Comparison of ENCODE assay signal across 8 mouse cellular contexts in genomic region chr10:70521379-70521778, GRCm38 (mm10).
A peak's percentile ranks its signal among the peaks of the same experiment; 100 is the strongest.
DNase-seq lines count a peak whose midpoint lies in the region; ATAC-seq lines count a peak whose summit lies in the region.

No protein-coding gene starts in this region.

- no peak for ATAC-seq in hindbrain, embryonic 12.5 days (ENCODE audit: low FRiP score)
- ATAC-seq in midbrain, embryonic 13.5 days: 0 out of 2 replicates have a peak, but pooled peaks have one; percentile 17
- no peak for ATAC-seq in inflammation-experienced regulatory T-cells, adult 6 months
- ATAC-seq in erythroid progenitor cell, adult 5-6 weeks (replicated peaks; ENCODE audit: low FRiP score, poor library complexity, severe bottlenecking): no peak

- 0 out of 2 replicates have a peak, but pooled peaks cover 5% of the 10 kb centered on the region for H3K36me3 ChIP-seq in heart, embryonic 10.5 days
- H3K36me3 ChIP-seq in hindbrain, embryonic 12.5 days: peaks cover 17% of the 10 kb centered on the region; the same call in 1 of the 2 replicates
- peaks cover 29% of the 10 kb centered on the region for H3K36me3 ChIP-seq in midbrain, embryonic 13.5 days

- no peak for DNase-seq in heart, embryonic 10.5 days (ENCODE audit: low spot score)
- DNase-seq in heart, postnatal 14 days: no peak
- DNase-seq in embryo, embryonic 11 days: peak; percentile 57
- no peak for DNase-seq in cerebellum, postnatal 10 days

- H3K9ac ChIP-seq in hindbrain, embryonic 12.5 days: no peak overlapping the region
- H3K9ac ChIP-seq in midbrain, embryonic 13.5 days (replicated peaks): peak overlapping the region; percentile 72; the same call in 1 of the 2 replicates

- no peak overlapping the region for H3K27ac ChIP-seq in heart, embryonic 10.5 days
- H3K27ac ChIP-seq in hindbrain, embryonic 12.5 days: no peak overlapping the region
- peak overlapping the region; percentile 22; the same call in 1 of the 2 replicates for H3K27ac ChIP-seq in midbrain, embryonic 13.5 days

- WGBS in heart, embryonic 10.5 days: 22% methylated on average over 5 of the region's 5 CpGs
- WGBS in hindbrain, embryonic 12.5 days: 18% methylated on average over 5 of the region's 5 CpGs
- 11% methylated on average over 5 of the region's 5 CpGs for WGBS in midbrain, embryonic 13.5 days

- H3K9me3 ChIP-seq in heart, embryonic 10.5 days: no peaks in the 10 kb centered on the region
- no peaks in the 10 kb centered on the region for H3K9me3 ChIP-seq in hindbrain, embryonic 12.5 days (replicated peaks)
- no peaks in the 10 kb centered on the region for H3K9me3 ChIP-seq in midbrain, embryonic 13.5 days

- intact Hi-C loops in heart, postnatal 14 days (cut with DNase I): no loop called here

- H3K27me3 ChIP-seq in heart, embryonic 10.5 days (ENCODE audit: insufficient read depth, poor library complexity, severe bottlenecking): peaks cover 9% of the 10 kb centered on the region; the same call in 1 of the 2 replicates
- H3K27me3 ChIP-seq in hindbrain, embryonic 12.5 days: no peaks in the 10 kb centered on the region
- no peaks in the 10 kb centered on the region; the same call in 1 of the 2 replicates for H3K27me3 ChIP-seq in midbrain, embryonic 13.5 days

- peak overlapping the region; percentile 88 for H3K4me2 ChIP-seq in hindbrain, embryonic 12.5 days (replicated peaks)
- H3K4me2 ChIP-seq in midbrain, embryonic 13.5 days (replicated peaks): peak overlapping the region; percentile 77

- H3K4me1 ChIP-seq in heart, embryonic 10.5 days: peaks cover 18% of the 10 kb centered on the region; the same call in 1 of the 2 replicates
- H3K4me1 ChIP-seq in hindbrain, embryonic 12.5 days: peaks cover 26% of the 10 kb centered on the region
- H3K4me1 ChIP-seq in midbrain, embryonic 13.5 days (replicated peaks): peaks cover 30% of the 10 kb centered on the region

- peak overlapping the region; percentile 60 for H3K4me3 ChIP-seq in heart, embryonic 10.5 days
- peak overlapping the region; percentile 45; the same call in 1 of the 2 replicates for H3K4me3 ChIP-seq in hindbrain, embryonic 12.5 days
- H3K4me3 ChIP-seq in midbrain, embryonic 13.5 days (replicated peaks): peak overlapping the region; percentile 50
